Mouse (Mus musculus): ENCODE measurements around the gene Klhl21. TPM values are rescaled to one million over a fixed set of nuclear protein-coding genes. Genes with fewer than 3 reads are reported as not detected.

The Klhl21 gene
- polyA plus RNA-seq, 1 experiment = 33.8 TPM

DNA sequence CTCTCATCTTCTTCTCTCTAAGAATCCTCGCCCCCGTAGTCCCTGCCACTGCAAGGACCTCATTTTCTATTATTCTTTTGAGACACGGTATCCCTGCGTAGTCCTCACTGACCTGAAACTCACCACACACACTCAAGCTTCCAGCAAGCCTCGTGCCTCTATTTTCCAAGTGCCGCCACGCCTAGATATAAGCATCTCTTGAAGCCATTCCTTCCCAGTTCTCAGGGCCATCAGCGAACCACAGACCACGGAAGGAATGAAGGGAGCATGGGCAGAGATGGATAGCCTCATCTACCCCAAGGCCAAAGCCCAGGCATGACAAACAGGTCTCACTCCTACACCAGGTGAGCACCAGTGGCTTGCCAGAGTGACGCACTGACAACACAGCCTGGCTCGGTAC is 15.9 kb downstream of the Klhl21 start:
- WGBS = 95% methylated on average over 11 of the region's 11 CpGs
- TF ChIP-seq CTCF (IDR thresholded peaks at IDR 0.05; ENCODE audit: borderline replicate concordance, control insufficient read depth, extremely low read depth, insufficient read depth, low read length, poor library complexity) (no peak), POLR2A (IDR thresholded peaks at IDR 0.05; ENCODE audit: control insufficient read depth, extremely low read depth, insufficient read depth, low read length, poor library complexity) (no peak)
- no peak for DNase-seq
- Histone ChIP-seq H3K27ac (ENCODE audit: control insufficient read depth, insufficient read depth, low read length) (no peak overlapping the region), H3K4me3 (ENCODE audit: control insufficient read depth, insufficient read depth, low read length) (no peak overlapping the region), H3K27me3 (ENCODE audit: control insufficient read depth, insufficient read depth, low read length) (no peaks in the 10 kb centered on the region), H3K36me3 (ENCODE audit: control insufficient read depth, insufficient read depth, low read length) (peaks cover 14% of the 10 kb centered on the region), H3K4me1 (replicated peaks; ENCODE audit: control insufficient read depth, insufficient read depth, low read length) (peaks cover 21% of the 10 kb centered on the region)

GRCm38 (mm10) chr4:152026751-152027508 is 18.3 kb downstream of the Klhl21 start:
- Histone ChIP-seq H3K36me3 (ENCODE audit: control insufficient read depth, insufficient read depth, low read length) (no peaks in the 10 kb centered on the region; the same call in 1 of the 2 replicates), H3K27ac (ENCODE audit: control insufficient read depth, insufficient read depth, low read length) (no peak overlapping the region), H3K4me1 (replicated peaks; ENCODE audit: control insufficient read depth, insufficient read depth, low read length) (peaks cover 21% of the 10 kb centered on the region), H3K27me3 (ENCODE audit: control insufficient read depth, insufficient read depth, low read length) (no peaks in the 10 kb centered on the region), H3K4me3 (ENCODE audit: control insufficient read depth, insufficient read depth, low read length) (peak overlapping the region; percentile 87)
- TF ChIP-seq POLR2A (IDR thresholded peaks at IDR 0.05; ENCODE audit: control insufficient read depth, extremely low read depth, insufficient read depth, low read length, poor library complexity) = no peak
- no peak; the same call in 1 of the 2 replicates for TF ChIP-seq CTCF (IDR thresholded peaks at IDR 0.05; ENCODE audit: borderline replicate concordance, control insufficient read depth, extremely low read depth, insufficient read depth, low read length, poor library complexity)
- DNase-seq = no peak
- WGBS = 5% methylated on average over 41 of the region's 41 CpGs

DNA sequence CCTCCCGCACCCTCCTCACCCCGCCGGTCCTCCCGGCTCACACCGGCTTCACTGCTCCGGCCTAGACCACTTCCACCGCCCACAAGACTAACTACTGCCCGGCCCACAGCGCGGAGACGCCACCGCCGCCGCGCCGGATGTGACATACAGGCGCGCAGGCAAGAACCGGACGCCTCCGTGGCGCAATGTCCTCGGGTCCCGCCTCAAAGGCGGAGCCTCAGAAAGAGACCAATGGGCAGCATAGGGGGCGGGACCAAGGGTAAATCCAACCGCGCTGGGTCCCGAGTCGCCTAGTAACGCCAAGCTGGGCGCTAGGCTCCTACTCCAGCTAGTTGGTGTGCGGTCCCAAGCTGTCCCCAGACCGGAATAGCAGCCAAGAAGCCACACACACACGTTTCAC is 18.9 kb downstream of the Klhl21 start, which contains the start of gene Zbtb48:
Gene Zbtb48 (minus strand): TSS at position 148 of the 400 bp plus-strand sequence.
- WGBS = under 1% methylated on average over 35 of the region's 35 CpGs
- peak; percentile 96 for DNase-seq
- H3K36me3 ChIP-seq (ENCODE audit: control insufficient read depth, insufficient read depth, low read length) = no peaks in the 10 kb centered on the region; the same call in 1 of the 2 replicates
- peaks cover 21% of the 10 kb centered on the region for H3K4me1 ChIP-seq (replicated peaks; ENCODE audit: control insufficient read depth, insufficient read depth, low read length)
- TF ChIP-seq POLR2A (IDR thresholded peaks at IDR 0.05; ENCODE audit: control insufficient read depth, extremely low read depth, insufficient read depth, low read length, poor library complexity) (peak; percentile 77), CTCF (IDR thresholded peaks at IDR 0.05; ENCODE audit: borderline replicate concordance, control insufficient read depth, extremely low read depth, insufficient read depth, low read length, poor library complexity) (no peak; the same call in none of the 2 replicates)
- no peaks in the 10 kb centered on the region for H3K27me3 ChIP-seq (ENCODE audit: control insufficient read depth, insufficient read depth, low read length)
- no peak within 1 kb of the TSS for H3K27ac ChIP-seq (ENCODE audit: control insufficient read depth, insufficient read depth, low read length)
- H3K4me3 ChIP-seq (ENCODE audit: control insufficient read depth, insufficient read depth, low read length) = peak within 1 kb of the TSS; percentile 87

DNA sequence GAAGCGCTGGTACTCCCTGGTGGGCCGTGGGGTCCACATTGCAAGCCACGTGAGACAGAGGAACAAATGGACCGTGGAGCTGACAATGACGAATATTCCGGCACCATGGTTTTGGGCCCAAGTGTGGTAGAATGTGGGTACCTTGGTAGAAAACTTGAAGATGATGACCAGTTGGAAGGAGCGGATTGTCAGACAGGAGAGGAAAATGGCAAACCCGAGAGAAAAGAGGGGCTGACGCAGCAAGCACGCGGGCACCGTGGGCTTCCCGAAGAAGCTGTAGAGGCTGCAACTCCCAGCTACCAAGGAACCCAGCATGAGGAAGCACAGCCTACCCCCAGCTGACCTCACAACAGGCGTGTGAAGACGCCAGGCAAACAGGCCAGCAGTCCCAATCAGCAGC is 19.9 kb downstream of the Klhl21 start:
- no peak for DNase-seq
- H3K27ac ChIP-seq (ENCODE audit: control insufficient read depth, insufficient read depth, low read length) = no peak overlapping the region
- no peaks in the 10 kb centered on the region for H3K36me3 ChIP-seq (ENCODE audit: control insufficient read depth, insufficient read depth, low read length)
- H3K4me3 ChIP-seq (ENCODE audit: control insufficient read depth, insufficient read depth, low read length) = no peak overlapping the region
- 88% methylated on average over 15 of the region's 15 CpGs for WGBS
- no peak for TF ChIP-seq POLR2A (IDR thresholded peaks at IDR 0.05; ENCODE audit: control insufficient read depth, extremely low read depth, insufficient read depth, low read length, poor library complexity)
- no peak for TF ChIP-seq CTCF (IDR thresholded peaks at IDR 0.05; ENCODE audit: borderline replicate concordance, control insufficient read depth, extremely low read depth, insufficient read depth, low read length, poor library complexity)
- peaks cover 21% of the 10 kb centered on the region for H3K4me1 ChIP-seq (replicated peaks; ENCODE audit: control insufficient read depth, insufficient read depth, low read length)
- H3K27me3 ChIP-seq (ENCODE audit: control insufficient read depth, insufficient read depth, low read length) = no peaks in the 10 kb centered on the region

DNA sequence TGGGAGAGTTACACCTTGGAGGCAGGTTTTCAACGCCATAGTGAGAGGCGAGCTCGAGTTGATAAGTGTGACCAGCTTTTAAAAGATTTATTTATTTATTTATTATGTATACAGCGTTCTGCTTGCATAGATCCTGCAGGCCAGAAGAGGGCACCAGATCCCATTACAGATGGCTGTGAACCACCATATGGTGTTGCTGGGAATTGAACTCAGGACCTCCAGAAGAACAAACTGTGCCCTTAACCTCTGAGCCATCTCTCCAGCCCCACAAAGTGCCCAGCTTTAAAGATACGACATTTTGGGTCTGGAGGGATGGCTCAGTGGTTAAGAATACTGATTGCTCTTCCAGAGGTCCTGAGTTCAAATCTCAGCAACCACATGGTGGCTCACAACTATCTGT is 20.5 kb downstream of the Klhl21 start:
- H3K27me3 ChIP-seq (ENCODE audit: control insufficient read depth, insufficient read depth, low read length) = no peaks in the 10 kb centered on the region
- 70% methylated on average over 5 of the region's 5 CpGs for WGBS

GRCm38 (mm10) chr4:152029997-152030396 is 21.4 kb downstream of the Klhl21 start:
- DNase-seq = no peak
- Histone ChIP-seq H3K4me1 (replicated peaks; ENCODE audit: control insufficient read depth, insufficient read depth, low read length) (peaks cover 21% of the 10 kb centered on the region), H3K27ac (ENCODE audit: control insufficient read depth, insufficient read depth, low read length) (no peak overlapping the region), H3K4me3 (ENCODE audit: control insufficient read depth, insufficient read depth, low read length) (no peak overlapping the region), H3K27me3 (ENCODE audit: control insufficient read depth, insufficient read depth, low read length) (no peaks in the 10 kb centered on the region), H3K36me3 (ENCODE audit: control insufficient read depth, insufficient read depth, low read length) (no peaks in the 10 kb centered on the region)
- WGBS = 85% methylated on average over 4 of the region's 4 CpGs
- TF ChIP-seq CTCF (IDR thresholded peaks at IDR 0.05; ENCODE audit: borderline replicate concordance, control insufficient read depth, extremely low read depth, insufficient read depth, low read length, poor library complexity) (no peak), POLR2A (IDR thresholded peaks at IDR 0.05; ENCODE audit: control insufficient read depth, extremely low read depth, insufficient read depth, low read length, poor library complexity) (no peak)

More for the DNA sequence above, 20.5 kb downstream of the Klhl21 start:
- Histone ChIP-seq H3K4me3 (ENCODE audit: control insufficient read depth, insufficient read depth, low read length) (no peak overlapping the region), H3K4me1 (replicated peaks; ENCODE audit: control insufficient read depth, insufficient read depth, low read length) (peaks cover 21% of the 10 kb centered on the region), H3K27ac (ENCODE audit: control insufficient read depth, insufficient read depth, low read length) (no peak overlapping the region), H3K36me3 (ENCODE audit: control insufficient read depth, insufficient read depth, low read length) (no peaks in the 10 kb centered on the region)
- DNase-seq = no peak
- TF ChIP-seq POLR2A (IDR thresholded peaks at IDR 0.05; ENCODE audit: control insufficient read depth, extremely low read depth, insufficient read depth, low read length, poor library complexity) = no peak
- no peak for TF ChIP-seq CTCF (IDR thresholded peaks at IDR 0.05; ENCODE audit: borderline replicate concordance, control insufficient read depth, extremely low read depth, insufficient read depth, low read length, poor library complexity)
